Mouse (Mus musculus) gastrocnemius, adult 2 months (tissue): ENCODE measurements around the gene Slc8a1. TPM values are rescaled to one million over a fixed set of nuclear protein-coding genes. Genes with fewer than 3 reads are reported as not detected.

Experiments used
- DNase-seq: peaks from one replicate; pipeline ENCODE4 v3.0.0; 2022
- H3K27ac ChIP-seq: fragments of 200-600 bp; 2 replicates; pipeline ENCODE4 v1.8.1; 2022; ENCODE audit warnings: mild to moderate bottlenecking
- H3K4me3 ChIP-seq: fragments of 200-600 bp; 2 replicates; pipeline ENCODE4 v1.8.1; 2022; ENCODE audit warnings: mild to moderate bottlenecking, moderate library complexity
- CTCF ChIP-seq: fragments of 200-600 bp; IDR thresholded peaks from 2 replicates; pipeline ENCODE4 v1.8.1; 2022; ENCODE audit warnings: antibody characterized with exemption, mild to moderate bottlenecking, moderate library complexity
- intact Hi-C: fragments of 180-260 bp; cut with DNase I; formaldehyde crosslinking; loops from one replicate; pipeline ENCODE4 v1.15.1; 2025
- total RNA-seq, 2 experiments: library from RNA; stranded (reverse); gene quantifications; 2 replicates each; pipeline ENCODE4 v1.2.3; 2021

The Slc8a1 gene
- total RNA-seq, 2 experiments from 2014 or later = 15.9 to 19.9 TPM

DNA sequence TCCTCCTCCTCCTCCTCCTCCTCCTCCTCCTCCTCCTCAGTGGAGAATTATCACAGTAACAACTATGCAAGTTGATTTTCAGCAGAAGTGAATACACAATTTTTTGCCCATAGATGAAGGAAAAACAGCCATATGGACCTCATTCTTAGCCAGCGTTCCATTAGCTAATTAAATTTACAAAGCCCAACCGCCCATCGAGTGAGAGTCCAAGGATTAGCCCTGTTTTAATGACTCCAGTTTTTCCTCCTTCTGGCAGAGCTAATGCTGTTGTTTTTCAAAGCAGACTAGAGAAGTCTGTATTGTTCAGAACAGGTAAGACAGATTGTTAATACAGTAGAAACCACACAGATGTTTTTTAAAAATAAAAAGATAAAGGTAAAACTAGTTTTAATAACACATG, 264.8 kb downstream of the Slc8a1 start:
- no peak for TF ChIP-seq CTCF
- intact Hi-C loops = no loop called here
- no peak overlapping the region for H3K4me3 ChIP-seq
- DNase-seq = no peak
- no peak overlapping the region for H3K27ac ChIP-seq

DNA sequence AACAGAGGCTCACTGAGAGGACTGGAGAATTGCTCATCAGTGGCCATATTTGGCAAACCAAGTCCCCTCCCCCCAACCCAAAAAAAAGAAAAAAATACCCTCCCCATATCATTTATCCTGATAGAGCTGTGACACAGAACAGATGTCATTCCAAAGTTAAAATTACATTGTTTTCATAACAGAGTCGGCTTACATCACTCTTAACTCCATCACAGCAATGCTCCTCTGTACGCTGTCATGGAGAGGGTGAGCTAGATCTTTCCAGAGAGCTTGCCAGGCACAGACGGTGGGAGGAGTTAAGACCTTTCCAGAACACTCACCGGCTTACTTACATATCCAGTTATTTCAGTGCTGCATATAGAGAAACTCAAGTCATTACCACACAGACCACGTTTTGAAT, 269.2 kb downstream of the Slc8a1 start:
- intact Hi-C loops = no loop called here
- DNase-seq = peak; percentile 30
- no peak overlapping the region for H3K27ac ChIP-seq
- H3K4me3 ChIP-seq = no peak overlapping the region
- no peak for TF ChIP-seq CTCF

DNA sequence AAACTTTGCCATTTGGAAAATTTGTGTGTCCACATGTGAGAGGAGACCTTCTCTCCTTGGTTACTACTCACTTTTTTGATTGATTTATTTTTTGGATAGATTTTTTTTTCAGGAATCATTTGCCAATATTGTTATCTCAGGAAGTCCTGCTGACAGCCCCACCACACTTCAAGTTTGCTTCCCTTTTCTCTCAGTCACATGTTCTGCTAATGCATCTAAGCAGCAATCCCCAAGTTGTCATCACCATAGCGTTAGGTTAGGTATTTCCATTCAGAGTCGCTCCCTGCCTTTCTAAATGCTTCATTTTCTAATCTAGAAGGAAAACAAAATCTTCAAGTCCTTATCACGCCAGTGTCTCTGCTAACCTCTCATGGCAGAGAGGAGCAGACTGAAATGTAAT, 278.8 kb downstream of the Slc8a1 start:
- Histone ChIP-seq H3K27ac (no peak overlapping the region), H3K4me3 (no peak overlapping the region)
- no peak for TF ChIP-seq CTCF
- intact Hi-C loops = no loop called here
- DNase-seq = no peak

DNA sequence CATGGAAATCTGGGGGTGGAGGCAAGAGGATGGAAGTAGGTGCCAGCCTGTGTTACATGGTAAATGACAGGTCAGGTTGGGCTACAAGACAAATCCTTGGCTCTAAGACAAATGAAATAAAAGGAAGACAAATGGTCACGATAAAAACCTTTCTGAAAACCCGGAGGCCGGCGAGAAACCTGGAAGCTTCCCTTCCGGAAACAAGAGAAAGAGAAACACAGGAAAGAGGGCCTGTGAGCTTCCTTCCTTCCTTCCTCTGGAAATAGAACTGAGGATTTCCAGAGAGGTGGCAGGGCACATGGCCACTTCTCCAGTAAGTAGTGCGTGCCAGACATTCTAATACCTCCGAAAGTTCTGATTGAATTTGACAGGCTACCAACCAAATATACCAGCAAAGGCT, 282.2 kb downstream of the Slc8a1 start:
- DNase-seq = no peak
- intact Hi-C loops = no loop called here
- Histone ChIP-seq H3K27ac (no peak overlapping the region), H3K4me3 (no peak overlapping the region)
- TF ChIP-seq CTCF = no peak

DNA sequence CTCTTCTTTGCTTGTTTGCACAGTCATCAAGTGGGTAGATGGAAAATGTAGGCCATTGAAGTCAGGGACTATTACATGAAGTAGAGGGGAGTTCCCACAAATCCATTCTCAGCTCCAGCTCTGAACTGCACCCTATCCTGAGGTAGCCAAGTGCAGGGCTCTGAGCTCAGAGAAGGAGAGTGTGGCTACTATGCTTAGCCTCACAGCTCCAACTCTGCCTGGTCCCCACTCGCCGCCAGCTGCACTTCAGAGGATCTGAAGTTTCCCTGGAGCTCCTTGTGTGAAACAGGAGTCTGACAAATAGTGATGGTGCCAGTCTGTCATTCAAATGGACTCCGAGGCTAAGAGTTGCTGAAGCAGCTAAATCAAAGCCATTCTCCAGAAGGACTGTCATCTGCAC, 282.9 kb downstream of the Slc8a1 start:
- intact Hi-C loops = no loop called here

DNA sequence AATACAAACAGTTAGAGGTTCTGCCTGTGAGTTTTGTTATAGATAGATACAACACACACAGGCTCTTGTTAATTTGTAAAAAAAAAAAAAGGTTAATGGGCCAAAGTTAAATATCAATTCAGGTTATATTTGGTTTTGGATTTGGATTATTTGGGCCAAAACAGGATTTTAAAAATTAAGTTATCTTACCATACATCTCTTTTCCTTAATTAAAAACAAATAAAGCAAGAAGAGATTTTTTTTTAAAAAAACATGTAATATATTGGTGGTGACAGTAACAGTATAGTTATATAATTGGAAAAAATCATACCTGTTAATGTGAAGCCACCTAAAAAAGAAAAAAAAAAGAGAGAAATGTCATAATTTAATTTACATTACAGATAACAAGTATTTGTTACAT, 296.7 kb downstream of the Slc8a1 start, which contains the start of gene Gm11096:
Gm11096 (plus strand) TSS at position 301 of the 400 bp plus-strand sequence.
- intact Hi-C loops = no loop called here
- DNase-seq = no peak
- H3K4me3 ChIP-seq = no peak within 1 kb of the TSS
- TF ChIP-seq CTCF = no peak
- no peak within 1 kb of the TSS for H3K27ac ChIP-seq

More for the DNA sequence above, 282.9 kb downstream of the Slc8a1 start:
- no peak for TF ChIP-seq CTCF
- H3K27ac ChIP-seq = no peak overlapping the region
- peak; percentile 26 for DNase-seq
- H3K4me3 ChIP-seq = no peak overlapping the region

DNA sequence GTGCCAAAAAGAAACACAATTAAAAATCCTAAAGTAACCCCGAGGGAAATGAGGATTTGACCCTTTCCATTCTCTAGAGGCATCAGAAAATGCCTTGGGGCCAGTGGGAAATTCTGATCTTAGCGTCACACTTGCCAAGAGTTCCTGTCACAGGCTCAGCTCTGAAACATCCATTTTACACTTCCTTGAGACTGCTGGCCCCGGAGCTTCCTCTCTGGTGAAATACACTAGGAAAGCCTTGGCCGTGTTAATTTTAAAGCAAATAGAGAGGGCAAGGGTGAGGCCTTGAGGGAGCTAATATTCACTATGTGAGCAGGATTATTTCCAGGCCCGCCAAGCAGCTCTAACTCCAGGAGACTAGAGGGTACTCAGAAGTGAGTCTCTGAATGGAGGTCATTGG, 305.0 kb downstream of the Slc8a1 start:
- Histone ChIP-seq H3K27ac (peak overlapping the region; percentile 32; the same call in 1 of the 2 replicates), H3K4me3 (no peak overlapping the region)
- intact Hi-C loops = no loop called here
- no peak for TF ChIP-seq CTCF
- DNase-seq = no peak

DNA sequence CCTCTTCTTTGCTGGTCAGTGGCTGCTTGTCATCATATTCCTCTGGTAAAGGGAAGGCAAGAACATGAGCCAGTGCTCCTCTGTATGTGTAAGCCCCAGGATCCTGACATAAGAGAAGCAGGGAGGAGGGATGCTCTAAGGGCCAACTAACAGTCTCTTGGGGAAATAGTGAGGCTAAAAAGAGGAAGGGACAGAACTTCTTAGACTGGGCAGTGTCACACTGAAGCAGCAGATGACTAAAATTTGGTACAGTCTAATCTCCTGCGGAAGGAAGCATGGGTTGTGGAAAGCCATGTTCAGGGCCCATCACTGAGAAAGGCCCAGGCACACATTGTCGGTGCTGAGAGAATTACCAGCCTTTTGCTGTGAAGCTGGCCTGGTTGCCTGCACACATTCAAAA, 305.4 kb downstream of the Slc8a1 start:
- H3K27ac ChIP-seq = no peak overlapping the region
- intact Hi-C loops = no loop called here
- DNase-seq = no peak
- no peak overlapping the region for H3K4me3 ChIP-seq
- TF ChIP-seq CTCF = no peak

DNA sequence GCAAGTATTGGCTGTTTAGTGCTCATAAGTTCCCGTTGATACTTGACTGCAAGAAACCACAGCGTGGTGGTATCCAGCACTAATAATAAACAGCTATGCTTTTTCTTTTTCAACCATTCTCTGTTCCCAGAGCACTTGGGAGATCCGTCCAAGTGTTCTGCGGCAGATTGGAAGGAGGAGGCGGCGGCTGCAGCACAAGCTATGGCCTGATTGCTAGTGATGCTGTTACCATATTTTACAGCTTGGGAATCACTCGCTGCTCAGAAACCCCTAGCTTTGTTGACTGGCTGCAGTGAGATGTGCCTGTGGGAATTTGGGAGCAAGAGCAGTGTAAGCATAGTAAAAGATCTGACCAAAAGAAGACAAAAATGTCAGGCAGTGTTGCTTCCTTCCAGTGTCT, 310.9 kb downstream of the Slc8a1 start:
- intact Hi-C loops = no loop called here
- no peak for DNase-seq

DNA sequence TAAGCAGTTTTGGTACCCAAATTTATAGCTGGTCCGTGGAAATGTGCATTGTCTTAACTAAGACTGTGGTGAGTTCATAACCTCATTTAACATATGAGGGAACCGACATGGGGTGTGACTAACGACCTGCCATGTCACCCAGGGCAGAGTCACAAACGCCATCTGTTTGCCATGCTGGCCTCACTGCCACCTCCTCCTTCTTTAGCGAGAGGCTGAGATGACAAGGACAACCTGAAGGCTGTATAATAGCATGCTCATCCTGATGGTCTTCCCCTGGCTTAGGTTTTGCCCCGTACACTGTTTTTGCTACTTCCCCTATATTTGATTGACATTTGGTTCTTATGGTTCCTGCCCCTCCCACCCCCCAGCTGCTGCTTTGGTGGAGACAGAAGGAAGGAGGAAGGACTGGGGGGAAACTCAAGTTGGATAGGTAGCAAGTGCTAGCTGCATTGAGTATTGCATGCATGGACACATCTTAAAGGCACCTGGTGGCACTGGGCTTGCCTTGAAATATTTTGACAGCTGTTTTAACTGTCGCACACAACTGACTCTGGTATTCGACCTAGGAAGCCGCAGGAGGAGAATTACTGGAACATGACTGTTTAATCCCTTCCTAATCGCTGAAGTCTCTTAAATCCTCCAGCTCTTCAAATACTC, 313.8 kb downstream of the Slc8a1 start:
- intact Hi-C loops = no loop called here
- no peak overlapping the region for H3K4me3 ChIP-seq
- H3K27ac ChIP-seq = no peak overlapping the region
- no peak for TF ChIP-seq CTCF
- DNase-seq = no peak

More for the DNA sequence above, 310.9 kb downstream of the Slc8a1 start:
- no peak for TF ChIP-seq CTCF
- H3K27ac ChIP-seq = no peak overlapping the region
- no peak overlapping the region for H3K4me3 ChIP-seq

DNA sequence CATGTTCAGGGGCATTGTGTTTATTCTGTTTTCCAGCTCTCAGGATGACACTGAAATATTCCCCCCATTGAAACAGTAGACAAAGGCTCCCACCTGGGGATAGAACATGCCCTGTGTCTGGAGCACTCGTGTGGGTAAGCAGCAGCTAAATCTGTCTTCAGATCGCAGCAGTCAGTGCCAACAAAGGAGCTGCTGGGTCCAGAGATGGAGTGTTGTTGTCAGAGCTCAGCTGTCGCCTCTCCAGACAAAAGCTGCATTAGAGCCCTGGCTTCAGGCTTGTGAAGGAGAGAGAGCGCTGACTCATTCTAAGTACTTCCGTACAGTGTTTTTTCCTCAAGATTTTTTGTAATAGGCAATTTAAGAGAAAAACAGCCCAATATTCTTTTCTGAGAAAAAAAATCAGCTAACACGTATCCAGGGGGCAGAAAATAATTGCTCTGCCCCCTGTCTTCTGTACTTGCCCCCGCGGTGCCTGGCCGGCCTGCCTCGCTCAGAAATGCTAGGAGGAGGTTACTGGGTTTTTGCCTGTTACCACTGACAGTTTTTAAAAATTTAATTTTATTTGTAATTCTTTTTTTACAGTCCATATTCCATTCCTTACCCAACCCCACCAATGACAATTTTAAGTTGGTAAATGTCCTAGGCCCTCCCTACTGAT, 318.2 kb downstream of the Slc8a1 start:
- intact Hi-C loops = no loop called here
- Histone ChIP-seq H3K4me3 (no peak overlapping the region), H3K27ac (no peak overlapping the region)
- peak; percentile 32 for DNase-seq
- no peak for TF ChIP-seq CTCF

DNA sequence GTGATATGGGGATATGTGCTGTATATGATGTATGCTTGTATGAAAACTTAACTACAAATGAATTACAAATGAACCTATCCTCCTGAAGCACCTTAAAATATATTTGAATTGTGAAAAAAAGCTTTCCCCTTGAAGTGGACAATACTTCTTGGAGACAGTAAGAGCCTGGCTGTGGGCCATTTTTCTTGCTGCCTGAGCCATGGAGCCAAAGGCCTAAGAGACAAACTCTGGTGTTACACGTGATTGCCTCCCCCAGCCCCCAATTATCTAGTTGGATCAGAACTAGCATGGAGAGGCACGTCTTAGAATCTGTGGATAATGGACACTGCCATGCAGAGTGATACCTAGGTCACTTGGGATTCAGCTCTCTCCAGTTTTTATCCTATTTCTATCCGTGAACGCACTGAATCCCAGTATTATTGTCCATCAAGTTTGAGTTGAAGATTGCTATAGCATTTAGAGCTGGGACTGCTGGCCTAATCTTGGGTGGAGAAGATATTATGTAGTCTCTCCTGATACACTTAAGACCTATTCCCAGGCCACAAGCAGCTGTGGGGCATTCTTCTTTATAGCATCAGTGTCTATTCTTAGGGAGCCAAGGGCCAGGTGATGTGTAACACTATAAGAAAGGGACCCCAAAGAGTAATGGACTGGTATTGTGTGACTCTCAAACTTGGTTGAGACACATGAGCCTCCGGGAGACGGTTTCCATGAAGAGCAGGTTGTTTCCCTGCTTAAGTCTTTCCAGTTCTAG, 321.6 kb downstream of the Slc8a1 start:
- TF ChIP-seq CTCF = no peak
- no peak for DNase-seq
- intact Hi-C loops = no loop called here
- Histone ChIP-seq H3K4me3 (no peak overlapping the region), H3K27ac (no peak overlapping the region)

DNA sequence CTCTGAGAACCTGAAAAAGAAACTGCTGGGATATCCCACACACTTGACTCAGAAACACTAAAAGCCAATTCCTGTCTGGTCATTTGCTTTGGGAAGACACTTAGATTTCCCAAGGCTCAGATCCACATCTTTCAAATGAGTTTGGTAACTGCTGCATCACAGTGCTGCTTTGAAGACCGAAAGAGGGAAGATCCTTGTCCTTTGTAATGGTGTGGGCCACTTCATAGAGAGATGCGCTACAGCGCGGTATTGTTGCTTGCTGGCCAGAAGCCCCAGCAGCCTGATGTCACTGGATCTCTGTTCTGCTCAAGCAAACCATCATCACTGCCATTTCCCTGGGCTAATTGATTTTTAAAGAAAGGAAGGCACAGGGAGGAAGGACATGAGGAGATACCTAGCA, 325.4 kb downstream of the Slc8a1 start:
- Histone ChIP-seq H3K4me3 (no peak overlapping the region), H3K27ac (no peak overlapping the region)
- intact Hi-C loops = no loop called here
- no peak for DNase-seq
- TF ChIP-seq CTCF = no peak
